Mouse (Mus musculus): ENCODE measurements around the gene Pitx1.
A peak's percentile ranks its signal among the peaks of the same experiment; 100 is the strongest.

The Pitx1 gene

DNA sequence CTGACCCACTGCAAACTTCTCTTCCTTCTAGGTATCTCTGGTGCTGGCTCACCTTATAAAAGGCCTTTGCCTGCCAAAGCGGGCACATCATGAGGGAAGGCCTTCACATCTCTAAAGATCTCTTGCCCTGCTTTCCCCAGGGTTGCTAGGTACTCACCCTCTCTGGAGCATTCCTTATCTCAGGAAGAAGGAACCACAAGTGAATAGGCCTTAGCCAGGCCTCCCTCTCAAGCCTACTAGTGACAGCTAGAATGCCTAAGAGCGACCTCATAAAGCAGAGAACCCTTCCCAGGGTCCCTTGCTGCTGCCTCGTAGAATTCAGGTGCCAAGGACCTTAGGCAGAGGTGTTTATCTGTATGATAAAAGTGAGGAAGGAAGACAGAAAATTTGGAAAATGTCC is 51.7 kb downstream of the Pitx1 start, which contains the start of gene Catsper3:
Gene Catsper3, plus strand, starts transcription at position 301 of the 400 bp plus-strand sequence.
- DNase-seq (ENCODE audit: low spot score): no peak

GRCm38 (mm10) chr13:55775056-55775455 is 60.9 kb downstream of the Pitx1 start:
- peak; percentile 6 for DNase-seq (ENCODE audit: low spot score)
